Mouse (Mus musculus) lung, postnatal 10 days (tissue): Measurements from ENCODE around the gene Ptrhd1.
A peak's percentile ranks its signal among the peaks of the same experiment; 100 is the strongest.
"Not testable (repeated sequence)": the region's sequence is repeated elsewhere in the genome, so short reads cannot be mapped to it uniquely, and the experiment has no call there.

Experiments used
- DNase-seq: peaks from one replicate; pipeline ENCODE4 v3.0.0; 2021

Gene Ptrhd1

DNA sequence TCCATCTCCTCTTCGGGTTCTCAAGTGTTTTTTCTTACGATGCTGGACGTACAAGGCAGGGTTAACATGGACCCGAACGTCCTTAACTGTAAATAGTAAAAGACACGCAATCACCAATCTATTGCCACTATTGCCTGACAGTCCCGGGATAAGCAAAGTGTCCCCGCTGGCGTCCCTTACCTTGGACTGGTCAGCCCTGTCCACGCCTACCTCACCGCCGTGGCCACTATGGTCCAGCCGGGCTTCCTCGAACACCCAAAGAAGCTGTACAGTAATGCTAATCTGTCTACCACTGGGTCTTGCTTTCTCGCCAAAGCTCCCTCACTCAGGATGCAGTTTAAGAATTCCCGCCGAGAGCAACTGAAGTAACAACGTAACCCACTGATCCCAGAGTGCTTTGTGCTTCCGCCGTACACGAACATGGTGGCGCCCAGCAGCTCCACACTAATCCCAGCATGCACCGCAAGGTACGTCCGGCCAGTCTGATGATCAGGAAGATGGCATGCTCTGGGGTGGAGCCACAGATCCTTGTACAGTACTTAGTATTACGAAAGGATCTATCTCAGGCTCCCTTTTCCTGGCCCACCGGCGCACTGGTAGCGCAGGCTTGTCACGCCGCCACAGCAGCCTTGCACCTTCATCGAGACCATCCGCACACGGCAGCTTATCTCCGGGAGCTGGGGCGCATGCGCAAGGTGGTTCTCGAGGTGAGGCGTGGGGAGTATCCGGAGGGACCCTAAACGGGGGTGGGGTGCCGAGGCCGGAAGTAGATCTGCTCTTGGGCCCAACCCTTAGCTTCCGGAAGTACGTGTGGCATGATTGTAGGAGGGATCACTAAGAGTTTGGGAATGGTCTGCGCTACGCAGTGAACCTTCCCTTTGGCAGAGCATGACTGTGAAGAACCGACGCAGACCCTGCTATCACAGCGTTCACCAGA lies at the start of gene Ptrhd1, which contains the start of gene Cenpo:
Gene Ptrhd1 (plus strand): TSS at position 456 of the 937 bp plus-strand sequence.
Gene Cenpo (minus strand): TSS at position 723 of the 937 bp plus-strand sequence.
- peak; percentile 97 for DNase-seq

DNA sequence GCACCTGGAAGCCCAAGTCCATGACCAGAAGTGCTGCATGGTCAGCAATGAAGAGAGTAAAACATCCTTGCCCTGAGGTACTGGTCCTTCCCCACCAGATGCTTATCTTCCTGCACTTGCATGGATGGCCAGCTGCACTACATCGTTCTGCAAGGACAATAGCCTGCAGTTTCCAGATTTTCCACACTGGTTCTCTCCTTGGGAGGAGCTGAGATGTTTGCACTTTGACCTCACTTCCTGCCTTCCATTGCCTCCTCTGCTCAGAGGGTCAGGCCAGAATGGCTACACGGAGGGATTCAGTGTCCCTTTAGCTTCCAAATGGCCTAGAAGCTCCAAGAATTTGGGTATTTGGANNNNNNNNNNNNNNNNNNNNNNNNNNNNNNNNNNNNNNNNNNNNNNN lies 49.2 kb upstream of the Ptrhd1 start:
- DNase-seq: no peak

DNA sequence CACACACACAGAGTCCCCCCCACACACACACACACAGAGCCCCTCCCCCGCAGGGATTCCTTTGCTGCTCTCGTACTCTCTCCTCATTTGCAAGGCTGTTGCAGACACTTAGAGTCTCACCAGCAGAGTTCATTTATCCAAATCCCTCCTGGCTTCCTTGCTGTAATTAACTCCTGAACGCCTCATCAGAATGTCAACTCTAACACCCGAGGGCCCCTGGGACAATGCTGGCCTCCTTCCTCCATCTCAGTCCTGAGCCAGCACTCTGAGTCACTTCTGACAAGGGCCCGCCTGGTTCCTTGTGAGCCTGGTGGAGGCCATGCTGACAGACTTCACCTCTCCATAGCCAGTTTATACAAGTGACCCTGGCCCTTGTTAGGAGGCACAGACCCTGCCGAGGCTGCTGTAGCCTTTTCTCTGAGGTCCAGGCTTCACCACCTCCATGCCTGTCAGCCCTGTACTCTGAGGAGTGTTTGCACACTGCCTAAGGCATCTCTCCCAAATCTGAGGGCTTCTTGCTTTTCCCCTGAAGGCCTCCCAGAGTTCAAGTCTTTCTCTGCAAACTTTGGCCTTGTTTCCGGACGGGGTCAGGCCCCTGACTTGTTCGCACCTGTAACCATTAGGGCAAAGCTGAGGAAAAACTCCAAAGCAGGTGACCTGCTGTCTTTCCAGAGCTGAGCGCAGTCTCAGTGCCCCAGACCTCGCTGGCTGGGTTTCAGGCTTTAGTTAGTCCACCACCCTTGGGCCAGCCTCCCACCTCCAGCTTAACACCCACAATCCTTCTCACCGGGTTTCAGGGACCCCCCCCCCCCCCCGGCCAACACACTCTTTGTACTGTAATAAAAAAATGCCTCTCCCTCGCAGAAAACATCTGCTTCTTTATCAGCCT lies 45.4 kb upstream of the Ptrhd1 start:
- peak; percentile 87 for DNase-seq

DNA sequence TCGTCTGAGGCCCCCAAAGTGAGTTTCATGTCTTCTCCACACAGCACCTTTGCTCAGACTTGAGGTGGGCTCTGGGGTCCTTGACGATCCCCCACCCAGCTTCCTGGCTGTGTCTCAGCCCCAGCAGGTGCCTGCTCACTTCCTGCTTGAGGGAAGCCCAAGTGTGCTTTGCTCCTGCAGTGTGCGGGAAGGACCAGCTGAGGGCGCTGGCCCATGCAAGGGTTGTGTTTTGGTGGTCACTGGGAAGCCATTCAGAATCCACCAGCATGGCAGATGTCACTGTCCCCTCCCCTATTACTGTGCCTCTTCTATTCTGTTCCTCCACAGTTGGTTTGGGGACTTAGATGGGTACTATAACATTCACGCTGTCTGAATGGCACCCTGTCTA lies 44.8 kb upstream of the Ptrhd1 start:
- peak; percentile 33 for DNase-seq

DNA sequence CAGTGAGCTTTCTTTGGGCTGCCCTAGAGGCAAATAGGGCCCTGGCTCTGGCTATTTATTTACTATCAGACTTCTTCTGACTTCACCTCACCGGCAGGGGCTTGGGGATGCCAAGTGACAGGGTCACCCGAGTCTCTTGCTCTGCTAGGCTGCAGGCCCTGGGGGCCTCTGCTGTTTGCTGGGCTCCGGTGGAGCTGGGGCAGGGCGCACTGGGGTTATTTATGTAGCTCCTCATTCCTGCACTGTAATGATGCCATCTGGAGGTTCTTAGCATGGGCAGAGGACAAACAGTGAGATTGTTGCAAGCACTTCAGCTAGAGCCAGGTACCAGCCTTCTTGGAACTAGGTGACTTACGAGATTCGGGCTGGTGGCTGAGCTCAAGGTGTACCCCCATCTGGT lies 41.3 kb upstream of the Ptrhd1 start:
- no peak for DNase-seq

DNA sequence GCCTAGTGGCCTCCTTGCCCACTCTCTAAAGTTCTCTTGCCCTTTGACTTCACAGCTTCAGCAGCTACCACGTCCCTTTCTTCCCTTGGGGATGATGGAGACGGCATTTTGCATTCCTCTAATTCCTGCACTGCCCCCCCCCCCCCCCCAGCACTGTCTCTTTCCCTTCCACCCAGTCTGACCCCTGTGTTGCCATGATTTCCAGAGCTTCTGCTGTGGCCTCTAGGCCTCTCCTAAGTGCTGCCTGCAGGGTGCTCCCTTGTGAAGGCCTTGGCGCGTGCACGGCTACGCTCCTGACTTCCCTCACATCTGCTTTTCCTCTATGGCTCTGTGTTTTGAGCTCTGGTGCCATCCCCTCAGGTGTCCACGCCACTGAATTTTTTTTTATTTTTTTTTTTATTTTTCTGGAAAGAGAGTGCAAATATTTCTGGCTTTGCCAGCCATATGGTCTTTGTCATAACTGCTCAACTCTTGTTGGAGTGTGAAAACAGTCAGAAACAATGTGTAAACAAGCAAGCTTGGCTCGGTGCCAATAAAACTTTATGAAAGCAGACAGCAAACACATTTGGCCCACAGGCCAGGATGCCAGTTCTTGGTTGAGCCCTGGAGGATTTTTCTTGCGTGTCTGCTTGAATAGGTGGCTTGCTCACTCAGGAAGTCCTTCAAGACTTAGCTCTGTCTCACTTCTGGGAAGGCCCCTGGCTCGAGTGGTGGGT lies 40.6 kb upstream of the Ptrhd1 start:
- DNase-seq: peak; percentile 80

DNA sequence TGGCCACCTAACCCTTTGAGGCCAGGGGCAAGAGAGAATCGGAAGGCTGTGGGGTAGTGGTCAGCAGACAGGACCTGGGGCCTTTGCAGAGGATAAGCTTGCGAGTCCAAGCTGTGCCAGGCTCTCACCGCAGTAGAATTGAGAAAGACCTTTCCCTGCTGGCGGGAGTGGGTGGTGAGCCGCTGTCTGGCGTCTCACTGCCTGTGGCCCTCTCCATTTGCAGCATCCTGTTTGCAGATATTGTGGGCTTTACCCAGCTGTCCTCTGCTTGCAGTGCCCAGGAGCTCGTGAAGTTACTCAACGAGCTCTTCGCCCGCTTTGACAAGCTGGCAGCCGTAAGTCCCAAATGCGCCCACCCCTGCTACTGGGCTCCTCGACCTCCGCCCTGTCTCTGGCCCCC lies 39.2 kb upstream of the Ptrhd1 start:
- DNase-seq: no peak

DNA sequence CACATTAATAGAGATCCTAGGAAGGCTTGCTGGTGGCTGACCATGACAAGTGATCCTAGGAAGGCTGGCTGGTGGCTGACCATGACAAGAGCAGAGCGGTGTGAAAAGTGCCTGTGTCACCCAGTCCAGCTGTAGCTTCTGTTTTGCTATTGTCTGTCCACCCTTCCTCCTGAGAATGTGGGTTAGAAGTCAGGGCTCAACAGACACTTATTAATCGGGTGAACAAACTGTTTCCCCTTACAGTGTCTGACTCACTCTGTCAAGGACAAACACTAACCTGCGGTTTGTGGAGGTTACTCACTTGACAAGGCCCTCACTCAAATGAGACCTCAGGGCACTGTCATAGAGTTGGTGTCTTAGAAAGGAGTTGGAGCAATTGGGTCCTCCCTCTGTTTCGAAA lies 35.1 kb upstream of the Ptrhd1 start:
- DNase-seq: no peak

DNA sequence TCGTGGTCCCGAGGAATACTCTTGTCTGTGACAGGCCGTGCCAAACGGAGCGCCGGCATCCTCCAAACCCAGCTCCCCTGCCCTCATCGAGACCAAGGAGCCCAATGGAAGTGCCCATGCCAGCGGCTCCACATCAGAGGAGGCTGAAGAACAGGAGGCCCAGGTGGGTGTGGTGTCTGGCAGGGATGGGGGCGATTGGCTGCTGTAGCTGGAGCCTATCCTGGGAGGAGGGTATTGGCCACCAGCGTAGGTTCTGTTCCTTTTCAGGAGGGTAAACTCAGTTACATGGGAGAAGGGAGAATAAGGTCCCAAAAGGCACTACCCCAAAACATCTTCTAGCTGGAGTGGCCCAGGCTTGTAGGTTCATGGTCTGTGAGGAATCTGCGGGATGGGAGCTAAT lies 34.6 kb upstream of the Ptrhd1 start:
- DNase-seq: no peak

DNA sequence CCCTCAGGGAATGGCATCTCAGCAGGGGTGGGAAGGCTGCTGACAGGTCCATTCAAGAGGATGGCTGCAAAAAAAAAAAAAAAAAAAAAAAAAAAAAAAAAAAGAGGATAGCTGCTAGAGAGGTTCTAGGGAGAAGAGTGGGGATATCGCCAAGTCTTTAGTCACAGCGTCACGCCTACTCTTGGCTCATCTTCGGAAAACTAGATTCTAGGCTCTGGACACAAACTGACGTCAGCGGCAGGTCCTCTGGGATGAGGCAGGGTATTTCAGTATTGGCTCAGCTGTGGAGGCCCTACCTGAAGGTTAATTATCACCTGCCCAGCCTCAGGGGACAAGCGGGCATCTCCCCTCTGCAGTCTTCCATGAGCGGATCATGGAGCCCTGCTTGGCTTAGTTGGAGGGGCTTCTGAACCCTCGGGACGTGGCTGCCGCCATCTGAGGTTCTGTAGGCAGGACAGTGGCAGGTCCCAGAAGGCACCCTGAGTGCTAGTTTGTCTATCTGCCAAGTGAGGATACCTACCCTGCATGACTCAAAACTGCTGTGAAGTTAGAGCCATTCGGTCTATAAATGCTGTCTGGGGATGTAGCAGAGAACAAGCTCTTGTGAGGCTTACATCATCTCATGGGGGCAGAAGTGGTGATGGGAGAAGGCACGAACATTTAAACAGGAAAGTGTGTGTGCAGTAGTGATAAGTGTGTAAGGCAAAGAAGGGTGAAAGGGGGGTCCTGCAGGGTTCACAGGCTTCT lies 32.2 kb upstream of the Ptrhd1 start:
- DNase-seq: peak; percentile 73

DNA sequence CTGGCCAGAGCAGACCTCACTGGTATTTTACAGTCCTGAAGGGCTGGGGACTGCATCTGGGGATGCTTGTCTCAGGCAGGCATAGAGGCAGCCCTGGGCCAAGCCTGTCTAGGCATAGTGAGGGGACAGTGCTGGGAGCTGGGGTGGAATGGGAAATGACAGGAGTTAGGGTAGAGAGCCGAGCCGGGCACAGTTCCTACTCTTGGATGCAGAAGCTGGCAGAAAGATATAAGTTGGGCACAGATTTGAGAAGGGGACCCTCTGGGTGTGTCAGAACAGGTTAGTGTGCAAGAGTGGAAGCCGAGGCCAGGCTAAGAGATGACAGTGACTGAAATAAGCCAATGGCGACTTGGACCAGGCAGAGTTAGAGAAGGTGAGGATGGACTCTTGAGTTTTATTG lies 31.6 kb upstream of the Ptrhd1 start:
- DNase-seq: no peak

DNA sequence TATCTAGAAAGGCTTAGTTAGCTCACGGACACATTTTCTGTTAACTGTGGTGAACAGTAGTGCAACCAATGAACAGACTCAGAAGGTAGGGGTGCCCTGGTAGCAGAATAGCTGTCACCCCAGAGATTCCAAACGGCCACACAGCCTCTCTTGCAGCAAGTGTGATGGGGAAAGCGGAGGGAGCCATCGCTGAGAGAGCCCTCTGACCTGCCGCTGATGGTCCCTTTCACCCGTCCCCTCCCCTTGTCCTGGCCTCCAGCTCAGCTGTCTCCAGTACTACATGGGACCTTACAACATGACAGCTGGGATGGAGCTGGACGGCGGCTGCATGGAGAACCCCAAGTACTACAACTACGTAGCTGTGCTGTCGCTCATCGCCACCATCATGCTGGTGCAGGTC lies 27.7 kb upstream of the Ptrhd1 start:
- no peak for DNase-seq

DNA sequence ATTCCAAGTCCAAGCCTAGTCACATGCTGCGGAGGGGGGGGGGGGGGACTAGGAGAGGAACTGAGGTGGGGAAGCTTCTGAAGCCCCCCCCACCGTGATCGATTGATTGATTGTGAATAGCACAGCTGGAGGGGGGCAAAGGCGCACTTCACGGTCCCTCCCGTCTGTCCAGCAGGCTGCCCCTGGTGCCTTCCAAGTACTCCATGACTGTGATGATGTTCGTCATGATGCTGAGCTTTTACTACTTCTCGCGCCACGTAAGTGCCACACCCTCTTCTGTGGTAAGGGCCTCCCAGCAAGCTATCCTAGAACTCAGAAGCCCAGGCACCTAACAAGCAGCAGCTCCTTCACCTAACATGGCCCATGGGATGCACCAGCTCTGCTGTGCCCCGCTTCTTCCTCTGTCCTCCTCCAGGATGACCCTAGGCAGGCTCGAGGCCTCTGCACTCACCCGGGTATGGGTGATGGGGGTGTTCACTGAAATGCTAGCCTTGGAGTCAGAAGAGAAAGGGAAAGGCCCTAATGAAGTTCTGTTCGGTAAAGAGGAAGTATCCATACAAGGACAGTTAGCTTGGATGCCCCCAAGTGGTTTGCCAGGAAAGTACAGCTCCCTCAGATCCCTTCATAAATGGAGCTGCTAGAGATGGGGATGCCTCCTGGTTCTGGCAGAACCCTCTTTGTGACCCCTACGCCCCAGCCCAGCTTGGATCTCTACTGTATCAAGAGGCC lies 25.3 kb upstream of the Ptrhd1 start:
- peak; percentile 80 for DNase-seq

DNA sequence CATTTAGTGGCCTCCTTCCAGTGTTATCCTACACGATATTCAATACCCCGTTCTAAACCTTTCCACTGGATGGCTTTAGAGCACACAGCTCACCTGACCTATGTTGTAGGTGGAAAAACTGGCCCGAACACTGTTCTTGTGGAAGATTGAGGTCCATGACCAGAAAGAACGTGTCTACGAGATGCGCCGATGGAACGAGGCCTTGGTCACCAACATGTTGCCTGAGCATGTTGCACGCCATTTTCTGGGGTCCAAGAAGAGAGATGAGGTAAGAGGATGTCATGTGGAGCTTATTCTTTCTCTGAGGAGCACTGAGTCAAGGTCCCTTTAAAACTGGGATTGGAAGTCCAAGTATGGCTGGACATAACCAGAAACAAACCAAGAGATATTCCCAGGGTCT lies 24.6 kb upstream of the Ptrhd1 start:
- no peak for DNase-seq

DNA sequence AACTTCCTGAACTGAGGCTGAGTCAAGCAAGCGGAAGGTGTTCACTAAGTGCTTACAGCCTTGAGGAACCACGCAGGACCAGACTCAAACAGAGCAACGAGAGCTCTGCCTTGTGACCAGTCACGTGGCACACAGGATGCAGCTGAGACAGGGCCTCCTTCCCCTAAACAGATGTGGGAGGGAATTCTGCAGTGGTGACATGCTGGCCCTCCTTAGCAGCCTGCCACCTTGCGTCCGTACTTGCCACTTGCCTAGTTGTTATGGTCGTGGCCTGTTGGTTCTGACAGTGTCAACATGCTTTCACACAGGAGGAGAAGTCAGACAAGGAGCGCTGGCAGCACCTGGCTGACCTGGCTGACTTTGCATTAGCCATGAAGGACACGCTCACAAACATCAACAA lies 22.7 kb upstream of the Ptrhd1 start:
- no peak for DNase-seq

DNA sequence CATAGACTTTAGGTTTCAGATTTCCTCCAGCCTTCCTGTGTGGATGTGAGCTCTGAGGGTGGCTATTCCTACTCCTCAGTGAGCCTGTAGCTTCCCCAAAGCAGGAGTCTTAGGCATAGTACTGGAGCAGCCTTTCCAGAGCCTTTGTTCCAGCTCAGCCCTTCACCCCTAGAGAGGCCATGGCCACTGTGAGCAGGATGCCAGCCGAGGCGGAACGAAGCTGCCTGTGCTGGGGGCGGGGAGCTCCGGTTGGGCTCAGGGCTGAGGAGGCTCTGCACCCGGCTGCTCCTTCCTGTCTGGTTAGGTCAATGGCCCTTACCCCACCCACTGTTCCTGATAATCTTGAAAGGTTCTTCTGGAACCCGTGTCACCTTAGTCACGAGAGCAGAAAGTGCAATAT lies 20.9 kb upstream of the Ptrhd1 start:
- no peak for DNase-seq

DNA sequence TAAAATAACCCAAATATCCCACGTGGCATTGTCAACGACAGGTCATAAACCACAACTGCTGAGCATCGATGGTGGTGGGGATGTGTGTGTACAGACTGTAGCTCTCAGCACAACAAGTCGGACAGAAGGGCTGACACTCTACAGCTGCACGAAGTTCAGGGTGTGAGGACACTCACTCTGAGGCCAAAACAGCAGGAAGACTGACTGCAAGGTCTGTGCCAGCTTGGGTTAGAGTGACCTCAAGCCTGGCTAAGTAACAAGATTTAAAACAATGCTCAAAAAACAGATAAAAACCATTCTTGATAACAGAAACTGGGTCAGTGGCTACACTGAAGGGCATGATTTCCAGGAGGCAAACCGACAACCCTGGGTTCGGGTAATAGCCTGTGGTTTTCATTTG lies 3.7 kb upstream of the Ptrhd1 start:
- no peak for DNase-seq

DNA sequence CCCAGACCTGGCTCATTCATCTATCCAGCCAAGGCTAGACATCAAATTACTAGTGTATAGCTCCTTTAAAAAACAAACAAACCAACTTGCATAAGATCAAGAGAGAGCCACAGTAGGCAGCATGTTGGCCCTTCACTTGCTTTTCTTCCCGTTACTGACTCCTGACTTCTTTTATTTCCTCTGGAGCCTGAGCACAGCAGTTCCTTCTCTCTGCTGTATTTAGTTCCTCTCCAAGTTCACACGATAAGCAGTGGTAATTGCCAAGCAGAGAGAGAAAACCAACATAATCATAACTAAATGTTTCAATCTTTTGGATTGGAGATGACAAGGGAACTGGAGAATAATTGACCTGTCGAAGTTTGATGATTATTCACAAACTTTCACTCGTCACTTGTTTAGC lies 1.1 kb upstream of the Ptrhd1 start:
- no peak for DNase-seq

DNA sequence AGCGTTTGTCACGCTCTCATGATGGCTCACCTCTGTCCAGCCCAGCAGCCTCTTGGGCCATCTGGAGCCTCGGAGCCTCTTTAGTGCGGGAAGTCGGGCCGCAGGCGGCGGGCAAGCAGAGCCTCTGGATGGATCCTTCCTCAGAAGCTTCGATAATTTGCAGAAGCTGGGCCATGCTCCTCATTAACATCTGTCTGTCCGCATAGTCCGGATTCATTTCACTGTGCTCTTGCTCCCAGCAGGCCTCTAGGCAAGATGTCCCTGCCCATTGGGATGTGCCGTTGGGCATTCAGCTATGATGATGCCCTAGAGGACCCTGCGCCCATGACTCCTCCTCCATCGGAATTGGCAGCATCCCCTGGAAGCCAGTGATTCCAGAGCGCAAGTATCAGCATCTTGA lies 3.7 kb downstream of the Ptrhd1 start:
- no peak for DNase-seq

DNA sequence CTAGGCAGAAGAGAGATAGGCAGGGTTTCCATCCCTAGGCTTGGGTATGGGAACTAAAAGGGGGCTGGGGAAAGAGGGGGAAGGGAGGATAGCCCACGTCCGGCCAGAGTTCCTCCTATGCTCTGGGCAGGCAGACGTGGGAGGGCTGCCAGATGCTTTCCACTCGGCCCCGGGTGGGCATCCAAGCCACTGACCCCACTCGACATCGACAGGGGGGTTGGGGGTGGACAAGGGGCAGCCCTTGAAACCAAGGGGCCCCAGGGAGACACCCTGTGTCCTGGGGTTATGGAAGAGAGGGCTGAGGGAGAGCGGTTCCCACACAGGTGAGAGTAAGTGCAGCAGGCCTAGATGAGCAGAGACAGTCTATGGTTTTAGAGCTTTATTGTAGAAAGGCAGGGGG lies 6.5 kb downstream of the Ptrhd1 start:
- DNase-seq: not testable (repeated sequence)

DNA sequence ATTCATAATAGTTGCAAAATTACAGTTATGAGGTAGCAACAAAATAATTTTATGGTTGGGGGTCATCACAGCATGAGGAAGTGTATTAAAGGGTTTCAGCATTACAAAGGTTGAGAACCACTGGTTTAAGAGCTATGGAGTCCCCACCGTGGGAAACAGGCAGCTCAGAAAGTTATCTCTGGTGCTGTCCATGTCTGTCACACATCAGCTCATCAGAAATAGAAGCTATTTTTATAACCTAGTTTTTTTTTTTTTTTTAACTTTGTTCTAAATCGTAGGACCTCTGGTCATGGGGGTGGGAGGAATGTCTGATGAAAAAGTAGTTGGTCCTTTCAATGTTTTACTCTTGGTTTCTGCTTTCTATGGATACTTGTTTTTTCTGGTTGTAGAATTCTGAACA lies 10.0 kb downstream of the Ptrhd1 start:
- DNase-seq: peak; percentile 40

DNA sequence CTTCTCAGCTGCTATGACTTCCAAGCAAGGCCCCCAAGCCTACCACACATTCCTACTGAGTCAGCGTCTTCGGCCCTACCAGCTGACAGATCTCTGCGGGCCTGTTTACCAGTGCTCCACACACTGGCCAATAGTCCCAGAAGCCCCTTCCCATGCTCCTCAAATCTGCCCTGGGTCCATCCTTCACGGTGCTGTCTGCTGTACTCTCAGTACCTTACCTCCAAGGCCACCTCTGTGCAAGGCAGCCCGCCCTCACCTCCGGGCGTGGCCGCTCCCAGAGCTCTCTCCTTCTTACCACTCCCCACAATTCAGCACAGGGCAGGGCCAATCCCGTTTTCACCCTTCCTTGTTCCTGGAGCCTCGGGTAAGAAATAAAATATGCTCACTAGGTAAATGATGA lies 11.9 kb downstream of the Ptrhd1 start:
- no peak for DNase-seq
